In genomic region chr15:93705109-93705508, GRCm38 (mm10) we compare ENCODE assay signal across 15 mouse cellular contexts.
"Had no signal": no experiment of that assay in that cellular context is flagged by ENCODE, and none has a peak within 500 bp of the region (broad histone marks: within the 10 kb centered on the region; RNA-seq: fewer than 3 reads in every experiment).

No protein-coding gene starts in this region.

- H3K36me3 ChIP-seq: neural tube, embryonic 15.5 days; stomach, embryonic 15.5 days had no signal

- H3K9me3 ChIP-seq: neural tube, embryonic 15.5 days; stomach, embryonic 15.5 days had no signal

- H3K27me3 ChIP-seq: neural tube, embryonic 15.5 days; stomach, embryonic 15.5 days had no signal

- H3K4me3 ChIP-seq: neural tube, embryonic 15.5 days; stomach, embryonic 15.5 days had no signal

- H3K4me2 ChIP-seq: neural tube, embryonic 15.5 days; stomach, embryonic 15.5 days had no signal

- H3K9ac ChIP-seq: neural tube, embryonic 15.5 days; stomach, embryonic 15.5 days had no signal

- DNase-seq: retina, postnatal 1 day; right cerebral cortex, adult 18-20 months; right cerebral cortex, postnatal 14 days; right cerebral cortex, postnatal 25 days; right cerebral cortex, postnatal 4 days; spleen, adult 18-20 months; thymus, adult 18-20 months; thymus, adult 2 months; thymus, postnatal 14 days; thymus, postnatal 25 days; thymus, postnatal 36 days; thymus, postnatal 4 days had no signal

- H3K27ac ChIP-seq: neural tube, embryonic 15.5 days; stomach, postnatal 0 days had no signal

- H3K4me1 ChIP-seq: neural tube, embryonic 15.5 days; stomach, embryonic 15.5 days had no signal
